Mouse (Mus musculus): ENCODE measurements around the gene Cybc1. TPM values are rescaled to one million over a fixed set of nuclear protein-coding genes. Genes with fewer than 3 reads are reported as not detected.

Gene Cybc1
- total RNA-seq (2022) = 1 to 10 TPM; 6.7 to 8.1 (median 7.4) TPM

- DNase-seq (ENCODE audit: low spot score) = peak; percentile 85
These were observed at the start of gene Cybc1 for GRCm38 (mm10) chr11:121229018-121229439. Gene Cybc1, minus strand, starts transcription at chr11:121229322.

- DNase-seq (ENCODE audit: low spot score) = no peak
These were observed 48.9 kb upstream of the Cybc1 start for GRCm38 (mm10) chr11:121278011-121278410.

- no peak for DNase-seq (ENCODE audit: low spot score)
These were observed 48.4 kb upstream of the Cybc1 start for GRCm38 (mm10) chr11:121277516-121277915.

GRCm38 (mm10) chr11:121261074-121261473 lies 32.0 kb upstream of the Cybc1 start:
- DNase-seq (ENCODE audit: low spot score) = no peak

- no peak for DNase-seq (ENCODE audit: low spot score)
These were observed 31.2 kb upstream of the Cybc1 start for GRCm38 (mm10) chr11:121260211-121260906.

- DNase-seq (ENCODE audit: low spot score) = peak; percentile 84
These were observed 30.3 kb upstream of the Cybc1 start, which contains the start of gene Foxk2 for GRCm38 (mm10) chr11:121259160-121260100. Gene Foxk2, plus strand, starts transcription at chr11:121259990.

GRCm38 (mm10) chr11:121250196-121250595 lies 21.1 kb upstream of the Cybc1 start:
- DNase-seq (ENCODE audit: low spot score) = no peak

- DNase-seq (ENCODE audit: low spot score) = no peak
These were observed 10.5 kb upstream of the Cybc1 start for GRCm38 (mm10) chr11:121239669-121240068.

- DNase-seq (ENCODE audit: low spot score) = no peak
These were observed 8.4 kb upstream of the Cybc1 start for GRCm38 (mm10) chr11:121237345-121238128.

- DNase-seq (ENCODE audit: low spot score) = peak; percentile 99
These were observed 7.6 kb upstream of the Cybc1 start, which contains the start of gene Narf for GRCm38 (mm10) chr11:121236564-121237344. Gene Narf, plus strand, starts transcription at chr11:121237253.

GRCm38 (mm10) chr11:121235475-121236238 lies 6.5 kb upstream of the Cybc1 start:
- DNase-seq (ENCODE audit: low spot score) = no peak

GRCm38 (mm10) chr11:121232706-121233105 lies 3.6 kb upstream of the Cybc1 start:
- no peak for DNase-seq (ENCODE audit: low spot score)

GRCm38 (mm10) chr11:121231628-121232291 lies 2.6 kb upstream of the Cybc1 start:
- peak; percentile 29 for DNase-seq (ENCODE audit: low spot score)

GRCm38 (mm10) chr11:121231191-121231590 lies 2.1 kb upstream of the Cybc1 start:
- no peak for DNase-seq (ENCODE audit: low spot score)

GRCm38 (mm10) chr11:121228129-121229017 lies 749 bp downstream of the Cybc1 start:
- no peak for DNase-seq (ENCODE audit: low spot score)

GRCm38 (mm10) chr11:121221321-121222010 lies 7.7 kb downstream of the Cybc1 start:
- DNase-seq (ENCODE audit: low spot score) = no peak

- DNase-seq (ENCODE audit: low spot score) = no peak
These were observed 8.4 kb downstream of the Cybc1 start for GRCm38 (mm10) chr11:121220771-121221170.

GRCm38 (mm10) chr11:121219776-121220175 lies 9.3 kb downstream of the Cybc1 start:
- DNase-seq (ENCODE audit: low spot score) = no peak

All from heart, adult 8-10 months (tissue).